Mouse (Mus musculus) granulocyte monocyte progenitor cell, adult 5-6 weeks (primary cell): ENCODE measurements around the gene Tnrc6c. TPM values are rescaled to one million over a fixed set of nuclear protein-coding genes. Genes with fewer than 3 reads are reported as not detected.

Experiments
- ATAC-seq: replicated peaks from 2 replicates; pipeline ENCODE4 v1.8.0; 2016; ENCODE audit warnings: mild to moderate bottlenecking, moderate TSS enrichment, inconsistent platforms; ENCODE audit not compliant: poor library complexity, severe bottlenecking
- total RNA-seq, 2 experiments: library from RNA; stranded (forward) in 1 of 2; stranded (reverse) in 1 of 2; fragments of 200-712, 200-1000 nt in 1 of 2; fragments of >200 nt in 1 of 2; fragmentation: Nextera tagmentation in 1 of 2; gene quantifications; 2 replicates each; pipeline ENCODE4 v1.2.3; 2014 to 2017

The Tnrc6c gene
- 21.9 and 24.4 TPM in 2 replicates for total RNA-seq (2014; fragmentation: Nextera tagmentation)
- total RNA-seq (2017), result 22.7 and 23.5 TPM in 2 replicates

- ATAC-seq, result peak; percentile 31
Measured at GRCm38 (mm10) chr11:117653491-117654351, at the start of gene Tnrc6c. Gene Tnrc6c, plus strand, starts transcription at chr11:117654289.

GRCm38 (mm10) chr11:117606137-117606536 lies 48.0 kb upstream of the Tnrc6c start:
- ATAC-seq, result no peak

- ATAC-seq, result no peak
Measured at GRCm38 (mm10) chr11:117606605-117607203, 47.4 kb upstream of the Tnrc6c start.

- no peak for ATAC-seq
Measured at GRCm38 (mm10) chr11:117608141-117608789, 45.8 kb upstream of the Tnrc6c start.

- ATAC-seq, result no peak
Measured at GRCm38 (mm10) chr11:117608976-117609375, 45.1 kb upstream of the Tnrc6c start.

GRCm38 (mm10) chr11:117610589-117610988 lies 43.5 kb upstream of the Tnrc6c start:
- no peak for ATAC-seq

GRCm38 (mm10) chr11:117611068-117611467 lies 43.0 kb upstream of the Tnrc6c start:
- ATAC-seq, result peak; percentile 96

- ATAC-seq, result no peak
Measured at GRCm38 (mm10) chr11:117611860-117612259, 42.2 kb upstream of the Tnrc6c start.

GRCm38 (mm10) chr11:117612885-117613284 lies 41.2 kb upstream of the Tnrc6c start:
- no peak for ATAC-seq

GRCm38 (mm10) chr11:117617368-117617908 lies 36.7 kb upstream of the Tnrc6c start:
- ATAC-seq, result no peak

- ATAC-seq, result no peak
Measured at GRCm38 (mm10) chr11:117618214-117618613, 35.9 kb upstream of the Tnrc6c start.

GRCm38 (mm10) chr11:117618774-117619173 lies 35.3 kb upstream of the Tnrc6c start:
- ATAC-seq, result peak; percentile 52

GRCm38 (mm10) chr11:117619581-117619980 lies 34.5 kb upstream of the Tnrc6c start:
- no peak for ATAC-seq

- ATAC-seq, result no peak
Measured at GRCm38 (mm10) chr11:117625196-117625595, 28.9 kb upstream of the Tnrc6c start.

GRCm38 (mm10) chr11:117626557-117626956 lies 27.5 kb upstream of the Tnrc6c start:
- ATAC-seq, result no peak

- ATAC-seq, result no peak
Measured at GRCm38 (mm10) chr11:117627060-117627562, 27.0 kb upstream of the Tnrc6c start.

GRCm38 (mm10) chr11:117627746-117628311 lies 26.3 kb upstream of the Tnrc6c start:
- ATAC-seq, result no peak

GRCm38 (mm10) chr11:117628312-117628779 lies 25.7 kb upstream of the Tnrc6c start:
- ATAC-seq, result no peak

GRCm38 (mm10) chr11:117629865-117630264 lies 24.2 kb upstream of the Tnrc6c start:
- no peak for ATAC-seq
